Mouse (Mus musculus): ENCODE measurements at regions not wholly inside any gene's neighbourhood (a gene's known extent, or its start where the extent isn't known, plus 50 kb on each side); places are given as distances from the start of the nearest gene placed in this dataset.

GRCm38 (mm10) chr6:141097338-141098122 lies 151.5 kb upstream of the Pde3a start:
- no peaks in the 10 kb centered on the region for H3K9me3 ChIP-seq (ENCODE audit: control insufficient read depth, low read depth, low read length)
- no peak overlapping the region for H3K4me3 ChIP-seq (ENCODE audit: low read depth, low read length)
- H3K9ac ChIP-seq (replicated peaks; ENCODE audit: low read depth, low read length): no peak overlapping the region
- H3K27ac ChIP-seq (ENCODE audit: low read length): no peak overlapping the region
- no peaks in the 10 kb centered on the region for H3K36me3 ChIP-seq (ENCODE audit: control insufficient read depth, insufficient read depth, low read length)
- no peaks in the 10 kb centered on the region for H3K27me3 ChIP-seq (ENCODE audit: control insufficient read depth, insufficient read depth, low read length)
- H3K4me1 ChIP-seq (ENCODE audit: control insufficient read depth, insufficient read depth, low read length): no peaks in the 10 kb centered on the region
- ATAC-seq (ENCODE audit: insufficient number of reproducible peaks, insufficient read depth, low FRiP score, low read depth): no peak
- H3K4me2 ChIP-seq (replicated peaks; ENCODE audit: low read depth, low read length): no peak overlapping the region
- 42% methylated on average over 13 of the region's 13 CpGs for WGBS

DNA sequence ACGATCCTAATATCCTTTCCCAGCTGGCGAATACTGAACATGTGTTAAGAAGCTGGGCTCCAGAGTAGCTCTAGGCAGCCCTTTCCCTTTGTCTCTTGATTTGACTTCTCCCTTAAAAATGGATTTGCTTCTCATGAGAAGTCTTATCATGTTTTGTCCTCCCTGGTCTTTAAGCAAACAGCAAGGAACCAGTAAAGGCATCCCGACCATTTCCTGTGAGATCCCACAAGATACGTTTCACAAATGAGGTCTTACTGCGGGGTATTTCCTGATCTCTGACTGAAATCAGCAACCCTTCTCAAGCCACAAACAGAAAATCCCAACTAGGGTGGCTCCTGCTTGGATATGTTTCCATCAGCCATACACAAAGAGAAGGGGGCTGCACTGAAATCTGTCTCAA lies 130.8 kb upstream of the Pde3a start:
- H3K4me3 ChIP-seq (ENCODE audit: low read depth, low read length): no peak overlapping the region
- ATAC-seq (ENCODE audit: insufficient number of reproducible peaks, insufficient read depth, low FRiP score, low read depth): no peak
- no peak overlapping the region for H3K27ac ChIP-seq (ENCODE audit: low read length)
- WGBS: 63% methylated on average over 5 of the region's 5 CpGs
- no peaks in the 10 kb centered on the region for H3K27me3 ChIP-seq (ENCODE audit: control insufficient read depth, insufficient read depth, low read length)
- H3K9ac ChIP-seq (replicated peaks; ENCODE audit: low read depth, low read length): no peak overlapping the region
- no peaks in the 10 kb centered on the region for H3K4me1 ChIP-seq (ENCODE audit: control insufficient read depth, insufficient read depth, low read length)
- no peak overlapping the region for H3K4me2 ChIP-seq (replicated peaks; ENCODE audit: low read depth, low read length)
- no peaks in the 10 kb centered on the region for H3K9me3 ChIP-seq (ENCODE audit: control insufficient read depth, low read depth, low read length)
- H3K36me3 ChIP-seq (ENCODE audit: control insufficient read depth, insufficient read depth, low read length): no peaks in the 10 kb centered on the region

DNA sequence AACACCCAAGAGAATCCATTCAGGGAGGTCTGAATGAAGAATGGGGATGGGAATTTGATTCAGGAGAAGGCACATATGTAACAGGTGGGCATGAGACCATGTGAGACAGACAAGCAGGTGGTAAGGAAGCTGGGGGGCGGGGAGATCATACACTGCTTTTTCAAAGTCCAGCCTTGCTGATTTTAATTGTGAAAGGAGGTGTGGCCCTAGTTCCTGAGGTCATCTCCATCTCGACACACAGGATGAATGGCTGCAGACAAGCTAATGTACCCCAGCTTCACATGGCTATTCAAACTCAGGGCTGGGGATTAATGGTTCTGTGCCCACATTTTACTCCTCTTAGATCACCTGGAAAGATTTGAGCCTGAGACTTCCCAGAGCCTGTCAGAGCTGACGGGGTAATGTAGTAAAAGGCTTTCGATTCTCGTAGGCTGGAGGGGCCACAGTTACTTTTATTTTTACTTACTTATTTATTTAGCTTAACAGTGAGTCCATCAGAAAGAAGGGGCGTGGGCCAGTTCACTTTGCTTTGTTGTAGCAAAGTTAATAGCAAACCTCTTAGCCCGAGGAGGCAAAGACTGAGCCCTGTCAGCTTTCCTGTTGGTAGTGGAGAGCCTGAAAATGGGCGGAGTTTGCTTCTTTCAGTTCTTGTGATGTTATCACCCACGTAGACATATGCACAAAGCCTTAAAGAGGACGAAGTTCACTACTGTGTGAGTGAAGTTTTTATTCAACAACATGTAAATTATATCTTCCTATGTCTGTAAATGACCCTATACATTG lies 122.3 kb upstream of the Pde3a start:
- Histone ChIP-seq H3K36me3 (ENCODE audit: control insufficient read depth, insufficient read depth, low read length) (no peaks in the 10 kb centered on the region), H3K4me2 (replicated peaks; ENCODE audit: low read depth, low read length) (no peak overlapping the region), H3K27ac (ENCODE audit: low read length) (no peak overlapping the region), H3K27me3 (ENCODE audit: control insufficient read depth, insufficient read depth, low read length) (no peaks in the 10 kb centered on the region), H3K9ac (replicated peaks; ENCODE audit: low read depth, low read length) (no peak overlapping the region), H3K9me3 (ENCODE audit: control insufficient read depth, low read depth, low read length) (no peaks in the 10 kb centered on the region), H3K4me1 (ENCODE audit: control insufficient read depth, insufficient read depth, low read length) (0 out of 2 replicates have a peak, but pooled peaks cover 4% of the 10 kb centered on the region), H3K4me3 (ENCODE audit: low read depth, low read length) (no peak overlapping the region)
- ATAC-seq (ENCODE audit: insufficient number of reproducible peaks, insufficient read depth, low FRiP score, low read depth): 0 out of 2 replicates have a peak, but pooled peaks have one; percentile 33
- 36% methylated on average over 10 of the region's 10 CpGs for WGBS

GRCm38 (mm10) chr6:141129596-141129995 lies 119.5 kb upstream of the Pde3a start:
- Histone ChIP-seq H3K4me2 (replicated peaks; ENCODE audit: low read depth, low read length) (no peak overlapping the region), H3K4me3 (ENCODE audit: low read depth, low read length) (no peak overlapping the region), H3K9ac (replicated peaks; ENCODE audit: low read depth, low read length) (no peak overlapping the region), H3K4me1 (ENCODE audit: control insufficient read depth, insufficient read depth, low read length) (0 out of 2 replicates have a peak, but pooled peaks cover 4% of the 10 kb centered on the region), H3K9me3 (ENCODE audit: control insufficient read depth, low read depth, low read length) (no peaks in the 10 kb centered on the region), H3K27ac (ENCODE audit: low read length) (no peak overlapping the region), H3K27me3 (ENCODE audit: control insufficient read depth, insufficient read depth, low read length) (no peaks in the 10 kb centered on the region), H3K36me3 (ENCODE audit: control insufficient read depth, insufficient read depth, low read length) (no peaks in the 10 kb centered on the region)
- no peak for ATAC-seq (ENCODE audit: insufficient number of reproducible peaks, insufficient read depth, low FRiP score, low read depth)
- WGBS: 84% methylated on average over 1 of the region's 1 CpGs

GRCm38 (mm10) chr6:141134176-141134575 lies 114.9 kb upstream of the Pde3a start:
- no peak overlapping the region for H3K9ac ChIP-seq (replicated peaks; ENCODE audit: low read depth, low read length)
- H3K27ac ChIP-seq (ENCODE audit: low read length): no peak overlapping the region
- WGBS: 54% methylated on average over 6 of the region's 6 CpGs
- H3K4me1 ChIP-seq (ENCODE audit: control insufficient read depth, insufficient read depth, low read length): no peaks in the 10 kb centered on the region
- H3K27me3 ChIP-seq (ENCODE audit: control insufficient read depth, insufficient read depth, low read length): no peaks in the 10 kb centered on the region
- ATAC-seq (ENCODE audit: insufficient number of reproducible peaks, insufficient read depth, low FRiP score, low read depth): no peak
- no peaks in the 10 kb centered on the region for H3K36me3 ChIP-seq (ENCODE audit: control insufficient read depth, insufficient read depth, low read length)
- H3K4me2 ChIP-seq (replicated peaks; ENCODE audit: low read depth, low read length): no peak overlapping the region
- no peaks in the 10 kb centered on the region for H3K9me3 ChIP-seq (ENCODE audit: control insufficient read depth, low read depth, low read length)
- no peak overlapping the region for H3K4me3 ChIP-seq (ENCODE audit: low read depth, low read length)

DNA sequence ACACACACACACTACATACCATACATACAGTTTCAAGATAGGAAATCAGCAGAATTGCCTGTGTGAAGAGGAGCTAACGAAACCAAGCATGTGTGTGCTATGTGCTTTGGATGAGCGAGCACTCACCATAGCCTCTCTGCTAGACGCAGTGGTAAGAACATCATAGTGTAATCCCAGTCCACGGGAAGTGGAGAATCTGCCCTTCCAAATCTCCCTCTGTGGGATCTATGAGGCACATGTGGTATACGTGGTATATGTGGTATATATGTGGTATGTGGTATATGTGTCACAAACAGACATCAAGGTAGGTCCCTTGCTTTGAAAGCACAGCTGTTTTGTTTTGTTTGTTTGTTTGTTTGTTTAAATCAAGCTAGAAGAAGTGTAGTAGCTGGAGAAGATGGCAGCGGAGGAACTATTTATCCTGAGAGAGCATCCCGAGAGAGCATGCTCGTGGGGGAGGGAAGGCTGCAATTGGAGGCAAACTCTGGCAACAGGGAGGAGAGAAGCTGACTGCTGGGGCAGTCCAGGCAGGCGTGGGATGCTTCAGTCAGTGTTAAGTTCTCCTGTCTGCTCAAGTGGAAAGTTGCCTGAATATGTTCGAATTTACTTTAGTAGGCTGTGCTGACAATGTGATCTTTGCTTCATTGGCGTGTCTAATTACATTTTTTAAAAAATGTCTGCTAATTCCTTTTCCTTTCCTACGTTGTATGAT lies 112.2 kb upstream of the Pde3a start:
- H3K27me3 ChIP-seq (ENCODE audit: control insufficient read depth, insufficient read depth, low read length): no peaks in the 10 kb centered on the region
- H3K27ac ChIP-seq (ENCODE audit: low read length): no peak overlapping the region
- no peak overlapping the region for H3K9ac ChIP-seq (replicated peaks; ENCODE audit: low read depth, low read length)
- no peaks in the 10 kb centered on the region for H3K4me1 ChIP-seq (ENCODE audit: control insufficient read depth, insufficient read depth, low read length)
- ATAC-seq (ENCODE audit: insufficient number of reproducible peaks, insufficient read depth, low FRiP score, low read depth): no peak
- H3K4me2 ChIP-seq (replicated peaks; ENCODE audit: low read depth, low read length): no peak overlapping the region
- 69% methylated on average over 12 of the region's 12 CpGs for WGBS
- no peak overlapping the region for H3K4me3 ChIP-seq (ENCODE audit: low read depth, low read length)
- H3K36me3 ChIP-seq (ENCODE audit: control insufficient read depth, insufficient read depth, low read length): no peaks in the 10 kb centered on the region
- no peaks in the 10 kb centered on the region for H3K9me3 ChIP-seq (ENCODE audit: control insufficient read depth, low read depth, low read length)

DNA sequence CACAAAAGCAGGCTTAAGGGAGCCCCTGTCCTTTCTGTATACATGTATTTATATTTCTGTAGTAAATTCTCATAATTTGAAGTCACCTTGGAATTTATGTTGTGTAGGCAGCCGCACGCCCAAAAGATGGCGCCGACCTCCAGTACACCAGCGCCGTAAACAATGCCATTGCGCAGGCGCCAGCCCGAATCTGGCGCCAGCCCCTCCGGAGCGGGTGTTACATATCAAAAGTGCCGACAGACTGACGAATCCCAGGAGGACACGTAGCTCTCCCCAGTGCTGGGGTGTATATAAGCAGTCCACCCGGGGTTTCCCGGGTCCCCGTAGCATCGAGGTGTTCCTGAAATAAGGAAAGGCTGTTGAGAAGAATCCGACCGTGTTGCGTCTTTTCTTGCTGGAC lies 108.1 kb upstream of the Pde3a start:
- H3K27me3 ChIP-seq (ENCODE audit: control insufficient read depth, insufficient read depth, low read length): no peaks in the 10 kb centered on the region
- H3K36me3 ChIP-seq (ENCODE audit: control insufficient read depth, insufficient read depth, low read length): no peaks in the 10 kb centered on the region
- no peak overlapping the region for H3K9ac ChIP-seq (replicated peaks; ENCODE audit: low read depth, low read length)
- H3K27ac ChIP-seq (ENCODE audit: low read length): no peak overlapping the region
- no peaks in the 10 kb centered on the region for H3K4me1 ChIP-seq (ENCODE audit: control insufficient read depth, insufficient read depth, low read length)
- ATAC-seq (ENCODE audit: insufficient number of reproducible peaks, insufficient read depth, low FRiP score, low read depth): no peak
- WGBS: 91% methylated on average over 22 of the region's 22 CpGs
- H3K4me2 ChIP-seq (replicated peaks; ENCODE audit: low read depth, low read length): no peak overlapping the region
- H3K4me3 ChIP-seq (ENCODE audit: low read depth, low read length): no peak overlapping the region
- no peaks in the 10 kb centered on the region for H3K9me3 ChIP-seq (ENCODE audit: control insufficient read depth, low read depth, low read length)

- Histone ChIP-seq H3K27me3 (ENCODE audit: control insufficient read depth, insufficient read depth, low read length) (no peaks in the 10 kb centered on the region), H3K4me1 (ENCODE audit: control insufficient read depth, insufficient read depth, low read length) (no peaks in the 10 kb centered on the region), H3K4me2 (replicated peaks; ENCODE audit: low read depth, low read length) (no peak overlapping the region), H3K9ac (replicated peaks; ENCODE audit: low read depth, low read length) (no peak overlapping the region), H3K4me3 (ENCODE audit: low read depth, low read length) (no peak overlapping the region), H3K27ac (ENCODE audit: low read length) (no peak overlapping the region), H3K36me3 (ENCODE audit: control insufficient read depth, insufficient read depth, low read length) (no peaks in the 10 kb centered on the region), H3K9me3 (ENCODE audit: control insufficient read depth, low read depth, low read length) (no peaks in the 10 kb centered on the region)
- ATAC-seq (ENCODE audit: insufficient number of reproducible peaks, insufficient read depth, low FRiP score, low read depth): no peak
- WGBS: 78% methylated on average over 5 of the region's 5 CpGs
Observed at GRCm38 (mm10) chr6:141148417-141149169, 100.5 kb upstream of the Pde3a start.
